Mouse (Mus musculus): ENCODE data around the gene Slc25a43. TPM values are rescaled to one million over a fixed set of nuclear protein-coding genes. Genes with fewer than 3 reads are reported as not detected.

The Slc25a43 gene
- polyA plus RNA-seq, 1 experiment from 2014 or later: 1.5 TPM

- no peak overlapping the region for H3K9ac ChIP-seq
- 67% methylated on average over 6 of the region's 6 CpGs for WGBS
- no peaks in the 10 kb centered on the region for H3K9me3 ChIP-seq
- no peaks in the 10 kb centered on the region for H3K36me3 ChIP-seq
- H3K27ac ChIP-seq: no peak overlapping the region
- no peaks in the 10 kb centered on the region for H3K27me3 ChIP-seq
- H3K4me2 ChIP-seq (replicated peaks): no peak overlapping the region
- H3K4me3 ChIP-seq: no peak overlapping the region
- no peaks in the 10 kb centered on the region for H3K4me1 ChIP-seq
- ATAC-seq (ENCODE audit: insufficient number of reproducible peaks, insufficient read depth, low FRiP score, low TSS enrichment): no peak
Measured at GRCm38 (mm10) chrX:36758566-36758965, 15.1 kb downstream of the Slc25a43 start.

- H3K27ac ChIP-seq: no peak overlapping the region
- H3K36me3 ChIP-seq: no peaks in the 10 kb centered on the region
- H3K4me2 ChIP-seq (replicated peaks): no peak overlapping the region
- H3K9me3 ChIP-seq: no peaks in the 10 kb centered on the region
- no peaks in the 10 kb centered on the region for H3K4me1 ChIP-seq
- no peak for ATAC-seq (ENCODE audit: insufficient number of reproducible peaks, insufficient read depth, low FRiP score, low TSS enrichment)
- no peak overlapping the region for H3K4me3 ChIP-seq
- H3K9ac ChIP-seq: no peak overlapping the region
- H3K27me3 ChIP-seq: no peaks in the 10 kb centered on the region
- 64% methylated on average over 6 of the region's 6 CpGs for WGBS
Measured at GRCm38 (mm10) chrX:36760946-36761635, 17.6 kb downstream of the Slc25a43 start.

GRCm38 (mm10) chrX:36762289-36762688 lies 18.8 kb downstream of the Slc25a43 start:
- Histone ChIP-seq H3K27me3 (no peaks in the 10 kb centered on the region), H3K4me2 (replicated peaks) (no peak overlapping the region), H3K9ac (no peak overlapping the region), H3K4me1 (no peaks in the 10 kb centered on the region), H3K36me3 (no peaks in the 10 kb centered on the region), H3K9me3 (no peaks in the 10 kb centered on the region), H3K27ac (no peak overlapping the region), H3K4me3 (no peak overlapping the region)
- WGBS: 78% methylated on average over 5 of the region's 5 CpGs
- no peak for ATAC-seq (ENCODE audit: insufficient number of reproducible peaks, insufficient read depth, low FRiP score, low TSS enrichment)

GRCm38 (mm10) chrX:36762894-36763293 lies 19.4 kb downstream of the Slc25a43 start:
- H3K27me3 ChIP-seq: no peaks in the 10 kb centered on the region
- no peak for ATAC-seq (ENCODE audit: insufficient number of reproducible peaks, insufficient read depth, low FRiP score, low TSS enrichment)
- H3K27ac ChIP-seq: no peak overlapping the region
- H3K9me3 ChIP-seq: no peaks in the 10 kb centered on the region
- H3K36me3 ChIP-seq: no peaks in the 10 kb centered on the region
- H3K4me1 ChIP-seq: no peaks in the 10 kb centered on the region
- no peak overlapping the region for H3K4me2 ChIP-seq (replicated peaks)
- H3K4me3 ChIP-seq: no peak overlapping the region
- no peak overlapping the region for H3K9ac ChIP-seq
- 60% methylated on average over 4 of the region's 4 CpGs for WGBS

GRCm38 (mm10) chrX:36763298-36763933 lies 20.0 kb downstream of the Slc25a43 start:
- H3K36me3 ChIP-seq: no peaks in the 10 kb centered on the region
- WGBS: 47% methylated on average over 11 of the region's 11 CpGs
- H3K9ac ChIP-seq: no peak overlapping the region
- H3K4me1 ChIP-seq: no peaks in the 10 kb centered on the region
- H3K27ac ChIP-seq: no peak overlapping the region
- H3K27me3 ChIP-seq: no peaks in the 10 kb centered on the region
- no peak overlapping the region for H3K4me3 ChIP-seq
- no peaks in the 10 kb centered on the region for H3K9me3 ChIP-seq
- H3K4me2 ChIP-seq (replicated peaks): no peak overlapping the region
- ATAC-seq (ENCODE audit: insufficient number of reproducible peaks, insufficient read depth, low FRiP score, low TSS enrichment): no peak

- no peak for ATAC-seq (ENCODE audit: insufficient number of reproducible peaks, insufficient read depth, low FRiP score, low TSS enrichment)
Measured at GRCm38 (mm10) chrX:36763934-36764317, 20.5 kb downstream of the Slc25a43 start.

GRCm38 (mm10) chrX:36767386-36767785 lies 23.9 kb downstream of the Slc25a43 start:
- no peaks in the 10 kb centered on the region for H3K4me1 ChIP-seq
- H3K9ac ChIP-seq: no peak overlapping the region
- H3K27ac ChIP-seq: no peak overlapping the region
- H3K9me3 ChIP-seq: no peaks in the 10 kb centered on the region
- WGBS: 62% methylated on average over 5 of the region's 5 CpGs
- H3K4me2 ChIP-seq (replicated peaks): no peak overlapping the region
- H3K36me3 ChIP-seq: no peaks in the 10 kb centered on the region
- H3K27me3 ChIP-seq: no peaks in the 10 kb centered on the region
- ATAC-seq (ENCODE audit: insufficient number of reproducible peaks, insufficient read depth, low FRiP score, low TSS enrichment): no peak
- no peak overlapping the region for H3K4me3 ChIP-seq

More at GRCm38 (mm10) chrX:36763934-36764317, 20.5 kb downstream of the Slc25a43 start:
- H3K4me3 ChIP-seq: no peak overlapping the region
- H3K4me1 ChIP-seq: no peaks in the 10 kb centered on the region
- no peak overlapping the region for H3K27ac ChIP-seq
- H3K27me3 ChIP-seq: no peaks in the 10 kb centered on the region
- no peaks in the 10 kb centered on the region for H3K9me3 ChIP-seq
- no peaks in the 10 kb centered on the region for H3K36me3 ChIP-seq
- WGBS: 30% methylated on average over 2 of the region's 2 CpGs
- H3K9ac ChIP-seq: no peak overlapping the region
- no peak overlapping the region for H3K4me2 ChIP-seq (replicated peaks)

GRCm38 (mm10) chrX:36772591-36772990 lies 29.1 kb downstream of the Slc25a43 start:
- ATAC-seq (ENCODE audit: insufficient number of reproducible peaks, insufficient read depth, low FRiP score, low TSS enrichment): no peak
- Histone ChIP-seq H3K9ac (no peak overlapping the region), H3K4me2 (replicated peaks) (no peak overlapping the region), H3K27me3 (no peaks in the 10 kb centered on the region), H3K4me3 (no peak overlapping the region), H3K27ac (no peak overlapping the region), H3K36me3 (no peaks in the 10 kb centered on the region), H3K4me1 (no peaks in the 10 kb centered on the region), H3K9me3 (no peaks in the 10 kb centered on the region)
- WGBS: 80% methylated on average over 6 of the region's 6 CpGs

GRCm38 (mm10) chrX:36775520-36775919 lies 32.1 kb downstream of the Slc25a43 start:
- Histone ChIP-seq H3K4me3 (no peak overlapping the region), H3K9ac (no peak overlapping the region), H3K4me1 (no peaks in the 10 kb centered on the region), H3K4me2 (replicated peaks) (no peak overlapping the region), H3K27me3 (no peaks in the 10 kb centered on the region), H3K9me3 (no peaks in the 10 kb centered on the region), H3K27ac (no peak overlapping the region), H3K36me3 (no peaks in the 10 kb centered on the region)
- whole genome bisulfite sequencing: 89% methylated on average over 5 of the region's 5 CpGs
- ATAC-seq (ENCODE audit: insufficient number of reproducible peaks, insufficient read depth, low FRiP score, low TSS enrichment): no peak

- Histone ChIP-seq H3K4me2 (replicated peaks) (no peak overlapping the region), H3K27ac (no peak overlapping the region), H3K36me3 (no peaks in the 10 kb centered on the region), H3K4me1 (no peaks in the 10 kb centered on the region), H3K27me3 (no peaks in the 10 kb centered on the region), H3K9me3 (no peaks in the 10 kb centered on the region), H3K9ac (no peak overlapping the region), H3K4me3 (no peak overlapping the region)
- 50% methylated on average over 4 of the region's 4 CpGs for WGBS
- no peak for ATAC-seq (ENCODE audit: insufficient number of reproducible peaks, insufficient read depth, low FRiP score, low TSS enrichment)
Measured at GRCm38 (mm10) chrX:36777694-36778093, 34.2 kb downstream of the Slc25a43 start.

- Histone ChIP-seq H3K27ac (no peak overlapping the region), H3K4me3 (no peak overlapping the region), H3K4me1 (no peaks in the 10 kb centered on the region), H3K9me3 (no peaks in the 10 kb centered on the region), H3K27me3 (no peaks in the 10 kb centered on the region), H3K9ac (no peak overlapping the region), H3K4me2 (replicated peaks) (no peak overlapping the region), H3K36me3 (no peaks in the 10 kb centered on the region)
- ATAC-seq (ENCODE audit: insufficient number of reproducible peaks, insufficient read depth, low FRiP score, low TSS enrichment): no peak
- WGBS: 66% methylated on average over 4 of the region's 4 CpGs
Measured at GRCm38 (mm10) chrX:36789360-36789759, 45.9 kb downstream of the Slc25a43 start.

- H3K9ac ChIP-seq: no peak overlapping the region
- WGBS: 62% methylated on average over 5 of the region's 5 CpGs
- H3K4me3 ChIP-seq: no peak overlapping the region
- no peak overlapping the region for H3K27ac ChIP-seq
- no peaks in the 10 kb centered on the region for H3K9me3 ChIP-seq
- no peaks in the 10 kb centered on the region for H3K4me1 ChIP-seq
- ATAC-seq (ENCODE audit: insufficient number of reproducible peaks, insufficient read depth, low FRiP score, low TSS enrichment): no peak
- H3K36me3 ChIP-seq: peaks cover 4% of the 10 kb centered on the region; the same call in 1 of the 2 replicates
- no peaks in the 10 kb centered on the region for H3K27me3 ChIP-seq
- H3K4me2 ChIP-seq (replicated peaks): no peak overlapping the region
Measured at GRCm38 (mm10) chrX:36794571-36794970, 51.1 kb downstream of the Slc25a43 start.
